Mouse (Mus musculus) midbrain, embryonic 14.5 days (tissue): Measurements from ENCODE around the gene Fam53a. TPM values are rescaled to one million over a fixed set of nuclear protein-coding genes. Genes with fewer than 3 reads are reported as not detected.

ENCODE experiments used
- ATAC-seq: fragments of 200-750 bp; cut with Nextera tagmentation; 2 replicates; pipeline ENCODE4 v1.8.0; 2017; ENCODE audit warnings: moderate number of reproducible peaks, moderate library complexity; ENCODE audit not compliant: low FRiP score, low TSS enrichment
- DNase-seq: peaks from one replicate; pipeline ENCODE4 v3.0.0-alpha.2; 2015
- H3K27ac ChIP-seq: fragments of 300-500 bp; sonication (generic); replicated peaks from 2 replicates; pipeline ENCODE4 v1.5.1; 2014; ENCODE audit warnings: mild to moderate bottlenecking, low read depth, low read length, moderate library complexity
- H3K27me3 ChIP-seq: fragments of 300-500 bp; sonication (generic); 2 replicates; pipeline ENCODE4 v1.6.1; 2014; ENCODE audit warnings: low read length, control low read depth, mixed read lengths; ENCODE audit not compliant: control insufficient read depth, insufficient read depth
- H3K36me3 ChIP-seq: fragments of 300-500 bp; sonication (generic); 2 replicates; pipeline ENCODE4 v1.6.1; 2014; ENCODE audit warnings: low read length, control low read depth; ENCODE audit not compliant: control insufficient read depth, insufficient read depth
- H3K4me1 ChIP-seq: fragments of 300-500 bp; sonication (generic); 2 replicates; pipeline ENCODE4 v1.6.1; 2014; ENCODE audit warnings: mild to moderate bottlenecking, antibody characterized with exemption, low read length, control low read depth; ENCODE audit not compliant: control insufficient read depth, insufficient read depth
- H3K4me2 ChIP-seq: fragments of 300-500 bp; sonication (generic); 2 replicates; pipeline ENCODE4 v1.6.1; 2014; ENCODE audit warnings: mild to moderate bottlenecking, low read length, moderate library complexity
- H3K4me3 ChIP-seq: fragments of 300-500 bp; sonication (generic); replicated peaks from 2 replicates; pipeline ENCODE4 v1.5.1; 2014; ENCODE audit warnings: low read depth, low read length
- H3K9ac ChIP-seq: fragments of 300-500 bp; sonication (generic); replicated peaks from 2 replicates; pipeline ENCODE4 v1.6.1; 2014; ENCODE audit warnings: mild to moderate bottlenecking, low read length, moderate library complexity
- H3K9me3 ChIP-seq: fragments of 300-500 bp; sonication (generic); 2 replicates; pipeline ENCODE4 v1.6.1; 2016; ENCODE audit warnings: low read length, control low read depth, mixed read lengths; ENCODE audit not compliant: control insufficient read depth
- WGBS: fragments of 180-500 bp; shearing (Covaris S2); extraction: QIAGEN DNeasy Blood & Tissue Kit; methylation state at CpG from one replicate; pipeline ENCODE4 v1.1.7; 2014; 5-methylcytosine and 5-hydroxymethylcytosine counted together
- polyA plus RNA-seq: library from polyadenylated mRNA; unstranded; fragments of >200 nt; fragmentation: Nextera tagmentation; extraction: Ambion mirVana; gene quantifications from 2 replicates; pipeline ENCODE4 v1.2.1, GENCODE M21; 2014

The Fam53a gene
- polyA plus RNA-seq, 1 experiment from 2014 or later: 35.4 TPM

DNA sequence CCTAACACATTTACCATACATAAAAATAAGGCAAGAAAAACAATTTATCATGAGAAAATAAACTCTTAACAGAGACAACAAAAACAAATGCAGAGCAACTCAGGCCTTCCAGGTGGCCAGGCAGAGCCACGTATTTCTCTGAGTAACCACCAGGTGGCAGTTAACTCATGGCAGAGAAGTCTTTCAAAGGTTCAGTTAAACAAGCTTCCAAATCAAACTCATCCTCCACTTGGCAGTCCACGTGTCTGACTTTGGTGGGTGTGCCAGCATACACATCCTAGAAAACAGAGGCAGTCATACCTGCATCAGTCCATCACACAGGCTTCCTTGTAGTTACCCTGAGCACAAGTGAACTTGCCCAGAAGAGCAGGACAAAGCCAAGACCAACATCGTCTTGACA, 11.2 kb upstream of the Fam53a start:
- Histone ChIP-seq H3K9ac (no peak overlapping the region), H3K9me3 (no peaks in the 10 kb centered on the region), H3K4me3 (no peak overlapping the region), H3K4me1 (no peaks in the 10 kb centered on the region), H3K27ac (no peak overlapping the region), H3K4me2 (no peak overlapping the region), H3K36me3 (peaks cover 72% of the 10 kb centered on the region), H3K27me3 (no peaks in the 10 kb centered on the region)
- WGBS: 35% methylated on average over 3 of the region's 3 CpGs
- DNase-seq (peak; percentile 80), ATAC-seq (no peak)

DNA sequence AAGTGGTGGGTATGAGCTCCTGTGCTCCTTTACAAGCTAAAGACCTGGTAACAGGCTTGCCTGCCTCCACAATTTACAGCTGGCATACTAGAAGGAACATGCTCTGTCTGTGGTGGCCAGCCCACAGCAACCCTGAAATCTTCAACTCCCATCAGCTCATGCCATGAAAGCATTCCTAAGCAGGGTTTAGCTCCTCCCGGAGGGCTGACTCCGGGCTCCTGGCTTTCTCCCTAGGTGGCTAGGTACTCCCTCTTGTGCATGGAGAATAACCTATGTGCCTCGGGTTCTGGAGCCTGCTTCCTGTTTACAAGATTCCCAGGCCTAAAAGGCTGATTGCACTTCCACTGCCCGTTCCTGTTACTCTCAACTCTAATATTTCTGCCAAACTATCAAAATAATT, 9.4 kb upstream of the Fam53a start:
- DNase-seq (no peak), ATAC-seq (no peak)
- WGBS: 80% methylated on average over 4 of the region's 4 CpGs
- Histone ChIP-seq H3K9ac (no peak overlapping the region), H3K4me1 (no peaks in the 10 kb centered on the region), H3K9me3 (no peaks in the 10 kb centered on the region), H3K4me2 (no peak overlapping the region), H3K27me3 (no peaks in the 10 kb centered on the region), H3K36me3 (peaks cover 56% of the 10 kb centered on the region), H3K27ac (no peak overlapping the region), H3K4me3 (no peak overlapping the region)

- H3K4me1 ChIP-seq: no peaks in the 10 kb centered on the region
- no peak for DNase-seq
- no peak overlapping the region for H3K4me2 ChIP-seq
- no peak for ATAC-seq
- H3K27me3 ChIP-seq: no peaks in the 10 kb centered on the region
- no peak overlapping the region for H3K4me3 ChIP-seq
- H3K36me3 ChIP-seq: peaks cover 45% of the 10 kb centered on the region
- WGBS: 73% methylated on average over 3 of the region's 3 CpGs
- no peaks in the 10 kb centered on the region for H3K9me3 ChIP-seq
- no peak overlapping the region for H3K27ac ChIP-seq
- H3K9ac ChIP-seq: no peak overlapping the region
Observed at GRCm38 (mm10) chr5:33637606-33638350, 8.3 kb upstream of the Fam53a start.

DNA sequence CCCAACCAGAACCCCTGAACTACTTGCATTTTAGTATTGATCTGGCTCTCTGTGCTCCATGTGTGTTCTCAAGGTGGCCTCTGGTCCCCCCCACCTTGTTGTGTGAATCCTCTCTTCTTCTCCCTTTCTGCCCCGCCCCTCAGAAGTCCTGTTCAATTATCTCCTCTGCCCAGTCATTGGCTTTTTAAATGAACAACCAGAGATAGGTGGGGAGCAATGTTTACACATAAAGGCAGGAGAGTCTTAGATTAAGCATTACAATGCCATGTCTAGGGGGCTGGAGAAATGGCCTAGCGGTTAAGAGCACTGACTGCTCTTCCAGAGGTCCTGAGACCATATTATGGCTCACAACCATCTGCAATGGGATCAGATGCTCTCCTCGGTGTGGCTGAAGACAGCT, 5.9 kb upstream of the Fam53a start:
- no peak for ATAC-seq
- H3K9ac ChIP-seq: no peak overlapping the region
- H3K9me3 ChIP-seq: no peaks in the 10 kb centered on the region
- H3K4me1 ChIP-seq: peaks cover 4% of the 10 kb centered on the region; the same call in 1 of the 2 replicates
- peaks cover 25% of the 10 kb centered on the region for H3K36me3 ChIP-seq
- no peak for DNase-seq
- 92% methylated on average over 3 of the region's 3 CpGs for WGBS
- H3K4me3 ChIP-seq: no peak overlapping the region
- no peak overlapping the region for H3K4me2 ChIP-seq
- H3K27me3 ChIP-seq: no peaks in the 10 kb centered on the region
- no peak overlapping the region for H3K27ac ChIP-seq

DNA sequence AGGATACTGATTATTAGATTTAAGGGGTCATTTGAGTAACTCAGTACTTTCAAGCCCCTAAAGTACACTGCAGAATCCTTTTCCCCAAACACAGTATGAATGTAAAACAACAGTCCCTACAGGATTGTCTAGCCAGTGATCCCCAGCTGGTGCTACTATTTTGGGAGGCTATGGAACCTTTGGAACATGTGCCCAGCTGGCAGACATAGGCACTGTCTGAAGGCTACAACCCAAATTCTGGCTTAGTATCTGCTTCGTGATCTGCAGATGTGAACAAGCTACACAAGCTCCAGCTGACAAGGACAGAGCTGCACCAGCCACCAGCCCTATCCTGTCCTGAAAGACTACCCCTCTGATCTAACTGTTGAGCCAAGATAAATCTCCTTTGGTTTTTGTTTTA, 3.1 kb upstream of the Fam53a start:
- DNase-seq: no peak
- H3K4me1 ChIP-seq: peaks cover 14% of the 10 kb centered on the region
- H3K9me3 ChIP-seq: no peaks in the 10 kb centered on the region
- 90% methylated on average over 1 of the region's 1 CpGs for WGBS
- no peak overlapping the region for H3K9ac ChIP-seq
- H3K4me2 ChIP-seq: no peak overlapping the region
- peaks cover 9% of the 10 kb centered on the region; the same call in 1 of the 2 replicates for H3K36me3 ChIP-seq
- no peak for ATAC-seq
- H3K27me3 ChIP-seq: no peaks in the 10 kb centered on the region
- no peak overlapping the region for H3K27ac ChIP-seq
- H3K4me3 ChIP-seq: no peak overlapping the region

- peak overlapping the region; percentile 61 for H3K4me2 ChIP-seq
- no peaks in the 10 kb centered on the region for H3K36me3 ChIP-seq
- no peaks in the 10 kb centered on the region for H3K9me3 ChIP-seq
- H3K27ac ChIP-seq: no peak overlapping the region; the same call in 1 of the 2 replicates
- no peaks in the 10 kb centered on the region for H3K27me3 ChIP-seq
- ATAC-seq (no peak), DNase-seq (no peak)
- peaks cover 14% of the 10 kb centered on the region for H3K4me1 ChIP-seq
- 0 out of 2 replicates have a peak overlapping the region, but pooled peaks have one; percentile 62 for H3K9ac ChIP-seq
- peak overlapping the region; percentile 73 for H3K4me3 ChIP-seq
- 76% methylated on average over 4 of the region's 4 CpGs for WGBS
Observed at GRCm38 (mm10) chr5:33630615-33631014, 1.2 kb upstream of the Fam53a start.

GRCm38 (mm10) chr5:33630061-33630460, 626 bp upstream of the Fam53a start:
- H3K9me3 ChIP-seq: no peaks in the 10 kb centered on the region
- peak overlapping the region; percentile 61 for H3K4me2 ChIP-seq
- WGBS: 8% methylated on average over 9 of the region's 9 CpGs
- H3K9ac ChIP-seq: peak overlapping the region; percentile 62; the same call in 1 of the 2 replicates
- H3K4me1 ChIP-seq: peaks cover 14% of the 10 kb centered on the region
- peak overlapping the region; percentile 73 for H3K27ac ChIP-seq
- DNase-seq: no peak
- peak; percentile 10; the same call in 1 of the 2 replicates for ATAC-seq
- no peaks in the 10 kb centered on the region for H3K36me3 ChIP-seq
- peak overlapping the region; percentile 73 for H3K4me3 ChIP-seq
- no peaks in the 10 kb centered on the region for H3K27me3 ChIP-seq

GRCm38 (mm10) chr5:33628820-33629300, 575 bp downstream of the Fam53a start:
- Histone ChIP-seq H3K4me2 (peak overlapping the region; percentile 94), H3K9ac (peak overlapping the region; percentile 68), H3K4me1 (peaks cover 14% of the 10 kb centered on the region), H3K27ac (peak overlapping the region; percentile 83), H3K9me3 (no peaks in the 10 kb centered on the region), H3K27me3 (no peaks in the 10 kb centered on the region), H3K4me3 (peak overlapping the region; percentile 73), H3K36me3 (no peaks in the 10 kb centered on the region)
- DNase-seq: peak; percentile 72
- no peak; the same call in 1 of the 2 replicates for ATAC-seq
- WGBS: under 1% methylated on average over 24 of the region's 24 CpGs

GRCm38 (mm10) chr5:33627968-33628367, 1.5 kb downstream of the Fam53a start:
- DNase-seq (no peak), ATAC-seq (no peak)
- Histone ChIP-seq H3K36me3 (no peaks in the 10 kb centered on the region), H3K9ac (no peak overlapping the region), H3K4me1 (peaks cover 14% of the 10 kb centered on the region), H3K9me3 (no peaks in the 10 kb centered on the region), H3K4me3 (no peak overlapping the region), H3K27ac (no peak overlapping the region), H3K4me2 (peak overlapping the region; percentile 94), H3K27me3 (no peaks in the 10 kb centered on the region)
- 48% methylated on average over 4 of the region's 4 CpGs for WGBS
